Mouse (Mus musculus): ENCODE data around the gene Sparc. TPM values are rescaled to one million over a fixed set of nuclear protein-coding genes. Genes with fewer than 3 reads are reported as not detected.

Gene Sparc
- total RNA-seq, 2 experiments from 2014 or later, result 785 to 951 TPM

GRCm38 (mm10) chr11:55410502-55410901 is 12.5 kb downstream of the Sparc start:
- no peak for DNase-seq (ENCODE audit: low spot score)
- intact Hi-C loops (cut with DNase I), result no loop called here

GRCm38 (mm10) chr11:55410005-55410404 is 13.0 kb downstream of the Sparc start:
- DNase-seq (ENCODE audit: low spot score), result no peak
- intact Hi-C loops (cut with DNase I), result no loop called here

GRCm38 (mm10) chr11:55407133-55407532 is 15.8 kb downstream of the Sparc start:
- intact Hi-C loops (cut with DNase I), result no loop called here
- no peak for DNase-seq (ENCODE audit: low spot score)

DNA sequence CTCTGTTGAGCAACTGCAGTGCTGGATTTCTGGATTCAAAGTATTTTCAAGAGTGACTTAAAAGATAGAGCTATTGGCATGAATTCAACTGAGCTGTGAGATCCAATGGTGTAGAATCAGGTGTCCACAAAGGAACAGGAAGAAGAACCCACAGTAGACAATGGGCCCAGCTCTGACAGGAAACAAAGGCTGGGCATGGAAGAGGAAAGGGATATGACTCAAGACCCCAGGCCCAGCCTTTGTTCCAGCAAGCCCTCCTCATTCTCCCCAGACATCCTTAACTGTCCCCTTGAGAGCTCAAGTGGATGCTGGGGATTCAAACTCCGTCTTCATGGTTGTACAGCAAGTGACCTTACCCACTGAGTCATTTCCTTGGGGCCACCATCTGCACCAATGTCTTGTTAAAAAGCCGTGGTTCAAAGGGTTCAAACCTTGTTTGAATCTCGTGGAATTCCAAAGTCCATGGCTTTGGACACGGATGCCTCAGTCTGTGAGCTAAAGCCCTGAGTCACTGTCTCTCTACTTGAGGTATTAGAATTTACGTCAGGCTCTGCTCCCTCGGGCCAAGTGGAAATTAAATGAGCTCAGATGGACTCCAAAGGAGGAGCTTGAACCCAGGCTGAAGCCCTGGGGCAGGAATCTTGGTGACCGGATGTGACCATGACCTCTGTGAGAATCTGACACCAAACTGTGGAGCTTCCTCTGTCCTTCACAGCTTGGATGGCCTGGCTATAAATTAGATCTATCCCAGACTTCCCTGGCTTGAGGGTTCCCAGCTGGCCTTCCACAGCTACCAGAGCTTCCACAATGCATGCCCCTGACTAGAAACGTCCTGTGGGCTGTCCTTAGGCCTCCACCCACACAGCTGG is 17.1 kb downstream of the Sparc start:
- DNase-seq (ENCODE audit: low spot score), result peak; percentile 51
- intact Hi-C loops (cut with DNase I), result no loop called here

GRCm38 (mm10) chr11:55404659-55405457 is 18.1 kb downstream of the Sparc start:
- intact Hi-C loops (cut with DNase I), result no loop called here
- DNase-seq (ENCODE audit: low spot score), result no peak

DNA sequence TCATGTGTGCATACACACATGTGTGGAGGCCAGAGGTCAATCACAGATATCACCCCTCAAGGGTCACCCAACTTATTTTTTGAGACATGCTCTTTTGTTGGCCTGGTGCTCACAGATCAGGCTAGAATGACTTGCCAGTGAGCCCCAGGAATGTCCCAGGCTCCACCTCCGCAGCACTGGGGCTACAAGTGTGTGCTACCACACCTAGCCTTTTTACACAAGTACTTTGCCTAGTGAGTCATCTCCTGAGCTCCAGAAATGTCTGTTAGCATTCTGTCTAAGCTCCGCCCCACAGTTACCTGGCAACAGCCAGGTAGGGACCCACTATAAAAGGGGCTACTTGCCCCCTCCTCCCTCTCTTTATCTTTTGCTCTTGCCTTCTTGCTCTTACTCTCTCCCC is 22.1 kb downstream of the Sparc start:
- no peak for DNase-seq (ENCODE audit: low spot score)
- intact Hi-C loops (cut with DNase I), result no loop called here

- intact Hi-C loops (cut with DNase I), result no loop called here
Measured at GRCm38 (mm10) chr11:55398371-55398770, 24.6 kb downstream of the Sparc start.

DNA sequence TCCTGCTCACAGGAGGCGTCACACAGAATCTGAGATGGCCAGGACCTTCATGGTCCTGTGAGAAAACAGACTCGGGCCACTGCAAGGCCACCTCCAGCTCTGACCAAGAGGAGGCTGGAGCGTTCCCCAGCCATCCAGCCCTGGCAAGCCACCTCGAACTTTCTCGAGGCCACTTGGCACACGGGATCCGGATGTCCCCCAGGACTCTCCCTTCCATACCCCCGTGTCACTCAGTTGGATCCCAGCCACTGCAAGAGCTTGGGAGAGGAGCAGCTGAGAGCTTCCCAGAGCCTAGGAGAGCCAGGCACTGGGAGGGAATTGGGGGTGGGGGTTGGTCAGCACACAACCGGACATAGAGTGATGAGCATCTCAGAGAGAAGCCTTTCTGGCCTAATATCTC is 25.5 kb downstream of the Sparc start:
- intact Hi-C loops (cut with DNase I), result loop anchor here (2.0 kb wide), 1 partner anchor 21 kb away; no protein-coding TSS in a partner anchor
- DNase-seq (ENCODE audit: low spot score), result peak; percentile 62

More at GRCm38 (mm10) chr11:55398371-55398770, 24.6 kb downstream of the Sparc start:
- no peak for DNase-seq (ENCODE audit: low spot score)

- DNase-seq (ENCODE audit: low spot score), result no peak
- intact Hi-C loops (cut with DNase I), result loop anchor here (2.0 kb wide), 1 partner anchor 22 kb away; no protein-coding TSS in a partner anchor
Measured at GRCm38 (mm10) chr11:55397036-55397435, 25.9 kb downstream of the Sparc start.

GRCm38 (mm10) chr11:55395073-55395642 is 27.8 kb downstream of the Sparc start:
- no peak for DNase-seq (ENCODE audit: low spot score)
- intact Hi-C loops (cut with DNase I), result no loop called here

- DNase-seq (ENCODE audit: low spot score), result no peak
- intact Hi-C loops (cut with DNase I), result no loop called here
Measured at GRCm38 (mm10) chr11:55394592-55394991, 28.4 kb downstream of the Sparc start.

DNA sequence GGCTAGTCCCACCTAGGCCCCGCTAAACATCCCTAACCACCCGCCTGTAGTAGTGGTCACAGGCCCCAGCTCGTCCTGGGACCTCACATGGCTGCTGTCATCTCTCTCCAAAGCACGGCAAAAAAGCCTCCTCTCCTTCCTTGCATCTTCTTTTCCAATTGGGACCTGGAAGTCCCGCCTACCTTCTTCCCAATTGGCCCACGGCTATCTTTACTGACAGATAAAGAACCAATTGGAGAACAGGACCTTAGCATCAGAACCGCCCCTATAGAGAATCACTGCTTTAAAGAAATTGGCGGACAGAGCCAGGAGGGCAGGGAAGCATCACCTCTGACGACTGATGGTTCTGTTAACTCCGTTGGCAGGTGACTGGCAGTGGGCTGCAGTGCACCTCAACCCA is 30.5 kb downstream of the Sparc start:
- intact Hi-C loops (cut with DNase I), result no loop called here
- no peak for DNase-seq (ENCODE audit: low spot score)

DNA sequence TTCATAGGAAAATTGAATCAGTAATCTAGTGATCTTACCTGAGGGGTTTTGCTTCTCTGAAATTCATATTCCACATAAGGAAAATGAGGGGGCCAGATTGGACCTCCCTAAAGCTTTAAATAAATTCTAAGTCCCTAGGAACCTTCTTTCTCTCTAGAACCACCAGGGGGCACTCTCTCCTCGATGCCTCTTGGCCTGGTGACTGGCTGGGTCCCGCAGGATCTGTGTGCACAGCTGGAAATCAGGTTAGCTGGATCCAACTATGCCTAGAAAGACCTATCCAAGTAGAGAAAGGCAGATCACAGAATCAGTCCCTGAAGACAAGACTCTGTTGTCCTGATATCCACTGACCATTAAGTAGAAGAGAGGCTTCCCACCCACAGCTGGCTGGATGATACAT is 33.2 kb downstream of the Sparc start:
- no peak for DNase-seq (ENCODE audit: low spot score)
- intact Hi-C loops (cut with DNase I), result loop anchor here (1.0 to 5.0 kb wide), 2 partner anchors 57 to 127 kb away; no protein-coding TSS in a partner anchor

DNA sequence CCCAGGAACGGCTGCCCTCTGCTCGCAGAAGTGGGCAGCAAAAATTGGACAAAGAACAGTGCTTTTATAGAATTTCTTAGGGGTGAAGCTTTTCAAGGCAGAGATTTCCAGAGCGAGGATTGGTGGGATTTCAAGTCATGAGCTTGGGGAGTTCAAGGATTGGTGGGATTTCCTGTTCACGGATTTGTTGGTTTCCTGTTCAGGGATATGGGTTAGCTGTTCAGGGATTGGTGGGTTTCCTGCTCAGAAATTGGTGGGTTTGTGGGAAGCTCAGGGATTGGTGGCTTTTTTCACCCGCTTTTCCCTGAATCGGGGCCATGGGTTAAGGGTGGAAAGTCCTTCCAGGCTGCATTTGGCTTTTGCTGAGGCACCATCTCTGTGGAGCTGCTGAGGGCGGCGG is 35.4 kb downstream of the Sparc start:
- intact Hi-C loops (cut with DNase I), result loop anchor here (2.0 to 5.0 kb wide), 2 partner anchors 125 to 193 kb away; no protein-coding TSS in a partner anchor

GRCm38 (mm10) chr11:55386424-55387063 is 36.4 kb downstream of the Sparc start:
- intact Hi-C loops (cut with DNase I), result loop anchor here (1.0 to 5.0 kb wide), 3 partner anchors 124 to 192 kb away; partner anchors contain the start of gene Slc36a1
- peak; percentile 57 for DNase-seq (ENCODE audit: low spot score)

More for the DNA sequence above, 35.4 kb downstream of the Sparc start:
- no peak for DNase-seq (ENCODE audit: low spot score)

- no peak for DNase-seq (ENCODE audit: low spot score)
- intact Hi-C loops (cut with DNase I), result no loop called here
Measured at GRCm38 (mm10) chr11:55383463-55384045, 39.4 kb downstream of the Sparc start.

DNA sequence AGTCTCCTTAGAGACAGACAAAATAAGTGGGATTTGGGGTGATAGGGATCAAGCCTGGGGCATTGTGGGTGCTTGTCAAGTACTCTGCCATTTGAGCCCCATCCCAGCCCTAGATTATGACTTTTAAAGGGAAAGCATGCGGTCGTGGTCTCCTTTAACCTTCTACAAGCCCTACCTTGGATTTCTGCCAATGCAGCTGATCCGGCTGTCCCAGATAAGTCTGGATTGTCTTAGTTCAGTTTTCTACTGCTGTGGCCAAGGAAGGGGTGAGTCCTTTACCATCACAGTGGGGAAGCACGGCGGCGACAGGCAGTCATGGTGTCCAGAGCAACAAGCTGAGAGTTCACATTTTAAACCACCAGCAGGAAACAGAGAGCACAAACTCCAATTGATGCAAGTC is 42.1 kb downstream of the Sparc start:
- DNase-seq (ENCODE audit: low spot score), result no peak
- intact Hi-C loops (cut with DNase I), result no loop called here

GRCm38 (mm10) chr11:55378371-55378770 is 44.6 kb downstream of the Sparc start:
- intact Hi-C loops (cut with DNase I), result no loop called here
- peak; percentile 58 for DNase-seq (ENCODE audit: low spot score)

GRCm38 (mm10) chr11:55373838-55374237 is 49.1 kb downstream of the Sparc start:
- intact Hi-C loops (cut with DNase I), result no loop called here
- DNase-seq (ENCODE audit: low spot score), result no peak

Data from heart, postnatal 25 days (tissue).